Mouse (Mus musculus) MEL (cell line): ENCODE results near the gene Fars2. TPM values are rescaled to one million over a fixed set of nuclear protein-coding genes. Genes with fewer than 3 reads are reported as not detected.

ENCODE experiments used
- DNase-seq: peaks from one replicate; pipeline ENCODE4 v3.0.0; 2011; ENCODE audit warnings: low read depth, low spot score
- H3K27ac ChIP-seq: 2 replicates; pipeline ENCODE4 v1.5.1; 2012; ENCODE audit warnings: low read depth, mild to moderate bottlenecking, control low read depth, low read length, moderate library complexity; ENCODE audit not compliant: control insufficient read depth
- H3K27me3 ChIP-seq, 2 experiments: fragments of 150-350 bp in 1 of 2; sonication (generic) in 1 of 2; 2 replicates each; pipeline ENCODE4 v1.6.1; 2012; ENCODE audit warnings: low read length in 2 of 2, mild to moderate bottlenecking in 2 of 2, improper control_type of control experiment in 1 of 2, moderate library complexity in 1 of 2; ENCODE audit not compliant: insufficient read depth in 2 of 2, control insufficient read depth in 1 of 2
- H3K36me3 ChIP-seq, 2 experiments: 2 replicates each; pipeline ENCODE4 v1.6.1; 2012 to 2014; ENCODE audit warnings: low read length in 2 of 2, improper control_type of control experiment in 1 of 2, inconsistent platforms in 1 of 2, mild to moderate bottlenecking in 1 of 2; ENCODE audit not compliant: insufficient read depth in 2 of 2, control insufficient read depth in 1 of 2
- H3K4me1 ChIP-seq, 2 experiments: fragments of 150-350 bp in 1 of 2; sonication (generic) in 1 of 2; 2 replicates each; pipeline ENCODE4 v1.6.1; 2012; ENCODE audit warnings: low read length in 2 of 2, improper control_type of control experiment in 1 of 2, mild to moderate bottlenecking in 1 of 2; ENCODE audit not compliant: insufficient read depth in 2 of 2, control insufficient read depth in 1 of 2
- H3K4me3 ChIP-seq, 2 experiments: fragments of 150-350 bp in 1 of 2; sonication (generic) in 1 of 2; 2 replicates each; pipeline ENCODE4 v1.5.1; 2012; ENCODE audit warnings: low read depth in 2 of 2, low read length in 2 of 2, mild to moderate bottlenecking in 2 of 2, moderate library complexity in 2 of 2, control low read depth in 1 of 2, improper control_type of control experiment in 1 of 2; ENCODE audit not compliant: control insufficient read depth in 1 of 2, insufficient read depth in 1 of 2
- H3K79me2 ChIP-seq: 2 replicates; pipeline ENCODE4 v1.6.1; 2012; ENCODE audit warnings: mild to moderate bottlenecking, low read length, moderate library complexity; ENCODE audit not compliant: control insufficient read depth, poor library complexity, insufficient read depth
- H3K9ac ChIP-seq: 2 replicates; pipeline ENCODE4 v1.6.1; 2012; ENCODE audit warnings: low read depth, mild to moderate bottlenecking, control low read depth, low read length, moderate library complexity; ENCODE audit not compliant: control insufficient read depth, poor library complexity, severe bottlenecking
- H3K9me3 ChIP-seq: fragments of 150-350 bp; sonication (generic); replicated peaks from 2 replicates; pipeline ENCODE4 v1.6.1; 2012; ENCODE audit warnings: mild to moderate bottlenecking, low read length, improper control_type of control experiment, moderate library complexity; ENCODE audit not compliant: insufficient read depth
- BHLHE40 ChIP-seq: IDR thresholded peaks from 2 replicates; pipeline ENCODE4 v1.6.1; 2012; ENCODE audit warnings: low read depth, mild to moderate bottlenecking, inconsistent platforms, low read length, improper control_type of control experiment, borderline replicate concordance
- E2F4 ChIP-seq: IDR thresholded peaks from 2 replicates; pipeline ENCODE4 v1.6.1; 2011; ENCODE audit warnings: low read depth, low read length, improper control_type of control experiment, borderline replicate concordance
- ETS1 ChIP-seq: IDR thresholded peaks from 2 replicates; pipeline ENCODE4 v1.6.1; 2012; ENCODE audit warnings: low read depth, mild to moderate bottlenecking, inconsistent platforms, low read length, improper control_type of control experiment, moderate library complexity
- GATA1 ChIP-seq: IDR thresholded peaks from 2 replicates; pipeline ENCODE4 v1.6.1; 2011; ENCODE audit warnings: low read depth, low read length, improper control_type of control experiment
- HCFC1 ChIP-seq: IDR thresholded peaks from 2 replicates; pipeline ENCODE4 v1.6.1; 2012; ENCODE audit warnings: low read depth, mild to moderate bottlenecking, inconsistent platforms, low read length, improper control_type of control experiment, moderate library complexity
- MAFK ChIP-seq: IDR thresholded peaks from 2 replicates; pipeline ENCODE4 v1.6.1; 2011; ENCODE audit warnings: low read depth, mild to moderate bottlenecking, low read length, improper control_type of control experiment, borderline replicate concordance
- MAZ ChIP-seq: IDR thresholded peaks from 2 replicates; pipeline ENCODE4 v1.6.1; 2012; ENCODE audit warnings: low read depth, mild to moderate bottlenecking, inconsistent platforms, low read length, improper control_type of control experiment
- MEF2A ChIP-seq: IDR thresholded peaks from 2 replicates; pipeline ENCODE4 v1.6.1; 2014; ENCODE audit warnings: low read depth, mild to moderate bottlenecking, inconsistent platforms, low read length, improper control_type of control experiment; ENCODE audit not compliant: poor library complexity, insufficient replicate concordance, severe bottlenecking; ENCODE audit errors: extremely low read depth
- MYB ChIP-seq: IDR thresholded peaks from 2 replicates; pipeline ENCODE4 v1.6.1; 2011; ENCODE audit warnings: mild to moderate bottlenecking, low read depth, low read length, improper control_type of control experiment
- MYC ChIP-seq: IDR thresholded peaks from 2 replicates; pipeline ENCODE4 v1.6.1; 2011; ENCODE audit warnings: low read depth, mild to moderate bottlenecking, low read length, improper control_type of control experiment, moderate library complexity
- NRF1 ChIP-seq: IDR thresholded peaks from 2 replicates; pipeline ENCODE4 v1.6.1; 2014; ENCODE audit warnings: low read depth, mild to moderate bottlenecking, inconsistent platforms, low read length, improper control_type of control experiment, moderate library complexity; ENCODE audit not compliant: poor library complexity, insufficient read depth, severe bottlenecking
- RAD21 ChIP-seq: IDR thresholded peaks from 2 replicates; pipeline ENCODE4 v1.6.1; 2011; ENCODE audit warnings: mild to moderate bottlenecking, low read depth, low read length, improper control_type of control experiment
- RCOR1 ChIP-seq: IDR thresholded peaks from 2 replicates; pipeline ENCODE4 v1.6.1; 2012; ENCODE audit warnings: low read depth, mild to moderate bottlenecking, inconsistent platforms, low read length, improper control_type of control experiment
- SIN3A ChIP-seq: IDR thresholded peaks from 2 replicates; pipeline ENCODE4 v1.6.1; 2012; ENCODE audit warnings: low read length, improper control_type of control experiment, inconsistent platforms
- SMC3 ChIP-seq: IDR thresholded peaks from 2 replicates; pipeline ENCODE4 v1.6.1; 2011; ENCODE audit warnings: low read depth, low read length, improper control_type of control experiment
- TAL1 ChIP-seq: IDR thresholded peaks from 2 replicates; pipeline ENCODE4 v1.6.1; 2012; ENCODE audit warnings: mild to moderate bottlenecking, inconsistent platforms, low read length, moderate library complexity, mixed read lengths
- TCF12 ChIP-seq: IDR thresholded peaks from 2 replicates; pipeline ENCODE4 v1.6.1; 2014; ENCODE audit warnings: low read depth, mild to moderate bottlenecking, inconsistent platforms, low read length, improper control_type of control experiment, moderate library complexity
- USF1 ChIP-seq: IDR thresholded peaks from 2 replicates; pipeline ENCODE4 v1.6.1; 2014; ENCODE audit warnings: low read depth, mild to moderate bottlenecking, inconsistent platforms, low read length, improper control_type of control experiment, moderate library complexity
- USF2 ChIP-seq, 2 experiments: IDR thresholded peaks; 2 replicates each; pipeline ENCODE4 v1.6.1; 2011 to 2012; ENCODE audit warnings: improper control_type of control experiment in 2 of 2, low read length in 2 of 2, borderline replicate concordance in 1 of 2, inconsistent platforms in 1 of 2, low read depth in 1 of 2, mild to moderate bottlenecking in 1 of 2; ENCODE audit not compliant: insufficient read depth in 1 of 2
- ZC3H11A ChIP-seq: IDR thresholded peaks from 2 replicates; pipeline ENCODE4 v1.6.1; 2012; ENCODE audit warnings: low read depth, mild to moderate bottlenecking, inconsistent platforms, low read length, improper control_type of control experiment
- polyA plus RNA-seq, 2 experiments: library from polyadenylated mRNA; stranded (reverse) in 1 of 2; unstranded in 1 of 2; fragments of >175 nt in 1 of 2; fragments of >200 nt in 1 of 2; gene quantifications; 2 replicates each; pipeline versions ENCODE4 v1.2.1 to v1.2.4; 2012; ENCODE audit warnings: low replicate concordance in 2 of 2, low read depth in 1 of 2; ENCODE audit not compliant: insufficient read length in 2 of 2, insufficient read depth in 1 of 2, missing spikeins in 1 of 2
- total RNA-seq: library from RNA; depleted of rRNA; stranded (reverse); fragments of 300-350 nt; gene quantifications from 2 replicates; pipeline ENCODE4 v1.2.3, GENCODE M21; 2012

The Fars2 gene
- total and polyA plus RNA-seq, 3 experiments: 32.6 to 39.2 TPM; not detected in 1

- TF ChIP-seq RAD21: no peak
- TF ChIP-seq ZC3H11A: no peak
- TF ChIP-seq NRF1: no peak
- no peak for TF ChIP-seq TAL1
- TF ChIP-seq MYC: no peak
- TF ChIP-seq ETS1: no peak
- TF ChIP-seq RCOR1: no peak
- no peak for TF ChIP-seq TCF12
- H3K36me3 ChIP-seq: no peaks in the 10 kb centered on the region
- no peaks in the 10 kb centered on the region for H3K9me3 ChIP-seq
- no peaks in the 10 kb centered on the region for H3K79me2 ChIP-seq
- no peak overlapping the region for H3K27ac ChIP-seq
- no peak overlapping the region for H3K4me3 ChIP-seq
- DNase-seq: no peak
- H3K27me3 ChIP-seq: no peaks in the 10 kb centered on the region
- no peak overlapping the region for H3K9ac ChIP-seq
- no peaks in the 10 kb centered on the region for H3K4me1 ChIP-seq
Observed at GRCm38 (mm10) chr13:36750056-36750455, 632.8 kb downstream of the Fars2 start.

GRCm38 (mm10) chr13:36751861-36752260 is 634.6 kb downstream of the Fars2 start:
- H3K4me1 ChIP-seq: no peaks in the 10 kb centered on the region
- no peak for DNase-seq
- no peaks in the 10 kb centered on the region for H3K36me3 ChIP-seq
- H3K4me3 ChIP-seq: no peak overlapping the region
- H3K9me3 ChIP-seq: no peaks in the 10 kb centered on the region
- H3K9ac ChIP-seq: no peak overlapping the region
- no peak overlapping the region for H3K27ac ChIP-seq
- TF ChIP-seq MAZ (no peak), BHLHE40 (no peak), USF2 (IDR thresholded peaks at IDR 0.05; ENCODE audit: borderline replicate concordance in 1 of 2, insufficient read depth in 1 of 2, low read depth in 1 of 2, low read length in 2 of 2) (no peak)
- no peaks in the 10 kb centered on the region for H3K27me3 ChIP-seq
- H3K79me2 ChIP-seq: no peaks in the 10 kb centered on the region

- H3K27ac ChIP-seq: no peak overlapping the region
- H3K9ac ChIP-seq: no peak overlapping the region
- H3K9me3 ChIP-seq: no peaks in the 10 kb centered on the region
- H3K27me3 ChIP-seq: no peaks in the 10 kb centered on the region
- no peaks in the 10 kb centered on the region for H3K4me1 ChIP-seq
- no peaks in the 10 kb centered on the region for H3K36me3 ChIP-seq
- DNase-seq: no peak
- no peaks in the 10 kb centered on the region for H3K79me2 ChIP-seq
- no peak overlapping the region for H3K4me3 ChIP-seq
- TF ChIP-seq MYC: no peak
- no peak for TF ChIP-seq HCFC1
- TF ChIP-seq E2F4: no peak
- TF ChIP-seq SIN3A: no peak
- no peak for TF ChIP-seq MAFK
- no peak for TF ChIP-seq SMC3
- TF ChIP-seq MYB: no peak
- no peak for TF ChIP-seq MEF2A
- TF ChIP-seq USF1: no peak
- TF ChIP-seq GATA1: no peak
Observed at GRCm38 (mm10) chr13:36766801-36767200, 649.6 kb downstream of the Fars2 start.
